Mouse (Mus musculus): ENCODE data around the gene Tapbp.

Tapbp gene

DNA sequence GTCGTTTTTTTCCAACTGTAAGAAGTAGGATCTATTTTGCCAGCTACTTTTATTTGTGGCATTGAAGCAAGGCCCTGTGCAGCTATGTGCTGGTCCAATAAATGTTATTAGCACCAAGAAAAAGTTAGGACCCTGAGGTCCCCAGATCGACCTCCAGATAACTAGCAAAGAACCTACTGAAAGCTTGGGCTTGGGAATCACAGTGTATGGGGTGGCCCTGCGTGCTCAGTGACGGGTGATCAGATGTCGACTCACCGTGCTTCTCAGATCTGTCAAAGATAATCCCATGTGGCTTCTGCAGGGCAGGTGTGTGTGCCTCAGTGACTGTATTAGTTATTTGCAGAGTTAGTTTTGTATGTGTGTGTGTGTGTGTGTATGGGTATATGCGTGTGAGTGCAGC lies 5.7 kb downstream of the Tapbp start:
- DNase-seq (ENCODE audit: low spot score in 2 of 2), result peak in 1 of 2 experiments; percentile 3

DNA sequence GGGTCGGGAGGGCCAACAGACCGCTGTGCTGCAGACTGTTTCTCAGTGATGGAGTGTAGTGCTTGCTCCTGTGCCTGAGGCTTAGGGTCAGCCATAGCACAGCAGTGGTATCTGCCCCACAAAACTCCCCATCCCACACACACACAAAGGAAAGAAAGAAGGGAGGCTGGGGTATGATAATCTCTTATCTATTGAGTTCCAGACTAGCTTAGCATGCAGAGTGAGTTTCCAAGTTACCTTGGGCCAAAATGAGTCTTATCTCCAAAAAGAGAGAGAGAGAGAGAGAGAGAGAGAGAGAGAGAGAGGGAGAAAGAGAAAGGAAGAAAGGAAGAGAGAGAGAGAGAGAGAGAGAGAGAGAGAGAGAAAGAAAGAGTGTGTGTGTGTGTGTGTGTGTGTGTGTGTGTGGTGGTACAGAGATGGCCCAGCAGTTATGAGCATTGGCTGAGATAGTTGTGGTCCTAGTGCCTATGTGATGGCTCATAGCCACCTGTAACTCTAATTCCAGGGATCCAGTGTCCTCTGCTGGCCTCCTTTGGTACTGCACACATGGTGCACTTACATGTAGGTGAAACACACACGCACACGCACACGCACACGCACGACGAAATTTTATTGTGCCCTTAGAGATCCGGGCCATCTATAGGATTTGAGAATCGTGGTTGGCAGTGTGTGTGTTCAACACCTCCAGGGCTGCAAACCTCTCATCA lies 9.0 kb downstream of the Tapbp start:
- no peak for DNase-seq (ENCODE audit: low spot score in 2 of 2)

DNA sequence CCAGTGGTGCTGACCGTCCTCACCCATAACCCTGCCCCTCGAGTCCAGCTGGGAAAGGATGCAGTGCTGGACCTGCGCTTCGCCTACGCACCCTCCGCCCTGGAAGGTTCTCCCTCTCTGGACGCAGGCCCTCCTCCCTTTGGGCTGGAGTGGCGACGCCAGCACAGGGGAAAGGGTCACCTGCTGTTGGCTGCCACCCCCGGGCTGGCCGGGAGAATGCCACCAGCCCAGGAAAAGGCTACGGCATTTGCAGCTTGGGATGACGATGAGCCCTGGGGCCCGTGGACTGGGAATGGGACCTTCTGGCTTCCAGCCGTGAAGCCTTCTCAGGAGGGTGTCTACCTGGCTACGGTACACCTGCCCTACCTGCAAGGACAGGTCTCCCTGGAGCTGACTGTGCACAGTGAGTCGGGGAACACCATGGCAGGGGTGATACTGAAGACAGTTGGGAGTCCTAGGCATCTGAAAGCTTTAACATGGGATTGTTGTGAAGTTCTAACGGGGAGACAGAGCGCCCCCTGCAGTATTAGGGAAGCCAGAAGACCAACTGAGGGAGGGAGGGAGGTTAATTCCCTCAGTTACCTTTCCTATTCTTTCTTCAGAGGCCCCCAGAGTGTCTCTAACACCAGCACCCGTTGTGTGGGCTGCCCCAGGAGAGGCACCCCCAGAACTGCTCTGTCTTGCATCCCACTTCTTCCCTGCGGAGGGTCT lies 9.9 kb downstream of the Tapbp start:
- no peak for DNase-seq (ENCODE audit: low spot score in 2 of 2)

DNA sequence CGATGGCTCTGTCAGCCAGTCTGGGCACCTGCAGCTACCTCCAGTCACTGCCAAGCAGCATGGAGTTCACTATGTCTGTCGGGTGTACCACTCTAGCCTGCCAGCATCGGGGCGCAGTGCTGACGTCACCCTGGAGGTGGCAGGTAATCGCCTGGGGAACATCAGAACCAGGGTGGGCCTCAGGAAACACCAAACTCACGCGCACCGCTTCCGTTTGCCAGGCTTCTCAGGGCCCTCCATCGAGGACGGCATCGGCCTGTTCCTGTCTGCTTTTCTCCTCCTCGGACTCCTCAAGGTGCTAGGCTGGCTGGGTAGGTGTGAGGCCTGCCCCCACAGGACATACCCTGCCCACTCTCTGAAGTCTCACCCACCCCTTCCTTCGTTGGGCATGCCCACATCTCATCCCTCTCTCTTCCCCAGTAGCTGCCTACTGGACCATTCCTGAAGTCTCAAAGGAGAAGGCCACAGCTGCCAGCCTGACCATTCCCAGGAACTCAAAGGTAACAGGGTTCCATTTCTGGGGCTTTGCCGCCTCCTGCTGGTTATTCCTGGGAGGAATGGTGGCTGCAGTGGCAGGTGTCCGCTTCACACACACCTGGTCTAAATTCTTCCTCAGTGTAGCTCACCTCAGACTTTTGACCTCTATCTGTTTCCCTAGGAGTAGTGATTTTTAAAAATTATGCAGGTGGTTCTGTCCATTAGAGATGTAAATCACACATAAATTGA lies 10.7 kb downstream of the Tapbp start:
- DNase-seq (ENCODE audit: low spot score in 2 of 2), result no peak

DNA sequence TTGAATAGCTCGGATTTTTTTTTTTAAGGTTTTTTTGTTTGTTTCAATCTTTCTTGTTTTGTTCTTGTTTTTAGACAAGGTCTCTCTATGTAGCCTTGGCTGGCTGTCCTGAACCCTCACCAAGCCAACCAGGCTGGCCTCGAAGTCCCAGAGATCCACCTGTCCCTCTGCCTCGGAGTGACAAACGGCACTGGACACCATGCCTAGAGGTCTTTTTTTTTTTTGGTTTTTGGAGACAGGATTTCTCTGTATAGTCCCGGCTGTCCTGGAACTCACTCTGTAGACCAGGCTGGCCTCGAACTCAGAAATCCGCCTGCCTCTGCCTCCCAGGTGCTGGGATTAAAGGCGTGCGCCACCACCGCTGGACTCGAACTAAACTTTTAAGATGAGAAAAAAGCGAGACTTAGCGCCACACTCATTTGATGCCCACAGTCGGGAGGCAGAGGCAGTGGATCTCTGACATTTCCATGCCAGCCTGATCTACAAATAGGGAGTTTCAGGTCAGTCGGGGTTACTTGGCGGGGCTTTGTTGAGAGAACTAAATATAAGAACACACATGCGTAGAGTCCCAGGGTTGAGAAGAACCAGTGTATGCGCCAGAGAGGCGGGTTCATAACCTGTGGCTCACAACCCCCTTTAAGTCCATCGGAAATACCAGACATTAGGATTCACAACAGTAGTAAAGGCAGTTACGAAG lies 12.7 kb downstream of the Tapbp start:
- no peak for DNase-seq (ENCODE audit: low spot score in 2 of 2)

DNA sequence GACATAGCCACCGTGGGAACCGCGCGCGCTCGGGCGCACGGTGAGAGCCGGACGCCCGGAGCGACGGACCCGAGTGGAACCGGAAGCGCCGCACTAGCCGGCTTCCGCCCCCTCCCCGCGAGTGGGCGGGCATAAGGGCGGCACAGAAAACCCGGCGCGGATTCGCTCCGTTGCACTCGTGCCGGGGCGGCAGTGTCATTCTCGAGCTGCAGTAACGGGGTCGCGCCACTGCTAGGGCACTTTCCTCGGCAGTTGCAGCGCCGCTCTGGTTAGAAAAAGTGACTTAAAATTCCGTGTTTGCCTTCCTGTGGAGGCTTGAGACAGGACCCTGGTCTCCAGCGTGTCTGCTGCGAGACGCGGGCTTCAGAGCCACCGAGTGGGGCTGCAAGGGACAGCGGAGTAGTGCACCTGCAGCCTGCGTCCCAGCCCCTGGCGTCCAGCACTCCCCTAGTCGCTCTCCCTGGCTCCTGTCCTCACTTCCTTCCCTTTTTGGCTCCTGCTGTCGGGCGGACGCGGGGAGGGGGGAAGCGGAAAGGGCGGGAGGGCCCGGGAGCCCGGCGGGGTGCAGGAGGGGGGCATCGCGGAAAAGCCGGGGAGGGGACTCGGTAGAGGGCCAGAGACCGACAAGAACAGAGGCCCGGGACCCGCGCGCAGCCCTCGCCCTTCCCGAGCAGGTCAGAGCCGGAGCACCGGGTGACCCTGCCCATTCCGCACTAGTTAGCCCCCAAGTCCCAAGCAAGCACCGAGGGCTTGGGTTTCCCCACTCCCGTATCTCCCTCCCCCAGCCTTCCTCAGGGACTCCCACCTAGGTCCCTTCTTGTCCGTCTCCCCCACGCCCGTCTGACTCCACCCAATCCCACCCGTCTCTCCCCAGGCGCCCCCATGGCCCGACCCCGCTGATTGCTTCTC lies 13.9 kb downstream of the Tapbp start, which contains the start of gene Rgl2:
Gene Rgl2 (plus strand): TSS at position 173 of the 909 bp plus-strand sequence.
- DNase-seq (ENCODE audit: low spot score in 2 of 2), result peak; percentile 86 to 92

DNA sequence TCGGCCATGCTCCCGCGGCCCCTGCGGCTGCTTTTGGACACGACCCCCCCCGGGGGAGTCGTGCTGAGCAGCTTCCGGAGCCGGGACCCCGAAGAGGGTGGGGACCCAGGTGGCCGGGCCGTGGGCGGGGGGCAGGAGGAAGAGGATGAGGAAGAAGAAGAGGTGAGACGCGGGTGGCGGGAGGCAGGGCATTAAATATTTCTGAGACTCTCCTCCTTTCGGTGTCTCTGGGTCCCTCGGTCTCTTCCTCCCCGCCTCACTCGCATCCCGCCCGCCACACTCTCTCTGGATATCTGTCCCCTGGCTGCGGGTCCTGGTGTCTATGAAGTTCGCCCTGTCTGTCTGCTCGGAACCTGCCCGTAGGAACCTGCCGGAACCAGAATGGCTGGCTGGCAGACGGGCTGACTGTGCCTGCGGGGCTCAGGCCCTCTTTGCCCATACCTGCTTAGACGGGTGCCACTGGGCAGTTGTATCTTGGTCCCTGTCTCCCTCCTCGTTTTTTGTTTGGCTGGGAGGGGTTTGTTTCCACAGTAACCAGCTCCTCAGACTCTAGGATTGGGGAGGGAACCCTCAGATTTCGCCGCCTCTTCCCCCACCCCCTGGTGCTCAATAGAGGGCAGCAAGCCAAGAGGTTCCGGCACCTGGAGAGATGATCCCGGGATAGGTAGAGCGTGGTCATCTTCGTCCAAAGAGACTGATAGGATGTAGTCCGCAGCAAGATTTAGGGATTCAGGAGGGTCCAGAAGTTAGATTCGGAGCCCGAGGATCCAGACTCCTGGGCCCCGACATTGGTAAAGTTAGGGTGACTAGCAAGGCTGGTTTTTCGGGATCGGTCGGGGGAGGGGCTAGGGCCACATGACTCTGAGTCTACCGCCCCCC lies 14.8 kb downstream of the Tapbp start:
- DNase-seq (ENCODE audit: low spot score in 2 of 2), result peak in 1 of 2 experiments; percentile 55

DNA sequence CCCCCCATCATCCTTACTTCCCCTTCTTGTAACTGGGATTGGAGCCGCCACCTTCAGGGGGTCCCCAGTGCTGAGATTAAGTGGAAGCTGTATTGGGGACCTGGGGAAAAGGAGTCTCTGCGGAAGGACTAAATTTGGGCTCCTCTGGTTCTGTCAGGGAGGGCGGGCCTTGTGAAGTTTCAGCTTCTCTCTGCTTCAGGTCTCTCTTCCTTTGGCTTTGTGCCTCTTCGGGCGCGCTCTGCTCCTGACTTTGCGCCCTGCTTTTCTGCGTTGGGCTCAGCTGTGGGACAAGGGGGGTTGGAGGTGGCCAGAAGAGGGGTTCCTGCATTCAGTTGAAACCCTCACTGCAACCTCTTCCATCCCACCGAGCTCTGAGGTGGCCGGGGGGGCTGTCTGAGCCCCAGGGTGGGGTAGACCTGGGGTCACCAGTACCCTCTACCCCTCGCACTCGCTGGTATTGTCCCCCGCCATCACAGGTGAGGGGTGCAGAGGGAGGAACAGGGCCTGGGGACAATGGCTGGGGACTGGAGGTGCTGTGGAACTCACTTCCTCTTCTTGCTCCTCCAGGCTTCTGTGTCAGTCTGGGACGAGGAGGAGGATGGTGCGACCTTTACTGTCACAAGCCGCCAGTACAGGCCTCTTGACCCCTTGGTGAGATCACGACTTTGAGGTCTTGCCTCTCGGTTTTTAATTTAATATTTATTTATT lies 15.6 kb downstream of the Tapbp start:
- no peak for DNase-seq (ENCODE audit: low spot score in 2 of 2)

DNA sequence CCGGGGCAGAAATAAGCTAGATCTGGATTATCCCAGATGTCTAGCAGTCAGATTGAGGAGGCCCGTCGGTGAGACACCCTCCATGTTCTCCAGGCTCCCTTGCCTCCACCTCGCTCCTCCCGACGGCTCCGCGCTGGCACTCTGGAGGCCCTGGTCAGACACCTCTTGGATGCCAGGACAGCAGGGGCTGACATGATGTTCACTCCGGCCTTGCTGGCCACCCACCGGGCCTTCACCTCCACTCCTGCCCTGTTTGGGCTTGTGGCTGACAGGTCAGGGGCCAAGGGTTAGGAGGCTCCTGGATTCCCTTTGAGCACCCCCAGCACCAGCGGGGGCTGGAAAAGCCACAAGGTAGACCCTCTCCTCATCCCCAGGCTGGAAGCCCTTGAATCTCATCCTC lies 16.2 kb downstream of the Tapbp start:
- no peak for DNase-seq (ENCODE audit: low spot score in 2 of 2)

DNA sequence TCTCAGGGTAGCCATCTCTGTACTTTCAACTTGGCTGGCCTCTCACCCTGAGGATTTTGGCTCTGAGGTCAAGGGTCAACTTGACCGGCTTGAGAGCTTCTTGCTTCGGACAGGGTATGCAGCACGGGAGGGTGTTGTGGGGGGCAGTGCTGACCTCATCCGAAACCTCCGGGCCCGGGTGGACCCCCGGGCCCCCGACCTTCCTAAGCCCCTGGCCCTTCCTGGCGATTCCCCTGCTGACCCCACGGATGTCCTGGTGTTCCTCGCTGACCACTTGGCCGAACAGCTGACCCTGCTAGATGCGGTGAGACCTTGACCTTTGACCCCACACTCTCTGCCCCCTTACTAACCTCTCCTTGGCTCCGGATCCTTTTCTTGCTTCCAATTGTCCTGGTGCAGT lies 16.7 kb downstream of the Tapbp start:
- DNase-seq (ENCODE audit: low spot score in 2 of 2), result no peak

DNA sequence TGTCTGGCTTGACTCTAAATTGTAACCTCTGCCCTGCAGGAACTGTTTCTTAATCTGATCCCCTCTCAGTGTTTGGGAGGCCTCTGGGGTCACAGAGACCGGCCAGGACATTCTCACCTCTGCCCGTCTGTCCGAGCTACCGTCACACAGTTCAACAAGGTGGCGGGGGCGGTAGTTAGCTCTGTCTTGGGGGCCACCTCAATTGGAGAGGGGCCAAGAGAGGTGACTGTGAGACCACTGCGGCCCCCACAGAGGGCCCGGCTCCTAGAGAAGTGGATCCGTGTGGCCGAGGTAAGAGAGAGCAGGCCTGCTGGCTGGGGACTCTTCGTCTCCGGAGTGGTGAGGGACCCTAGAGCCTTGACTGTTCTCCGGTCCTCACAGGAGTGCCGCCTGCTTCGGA lies 17.3 kb downstream of the Tapbp start:
- DNase-seq (ENCODE audit: low spot score in 2 of 2), result no peak

DNA sequence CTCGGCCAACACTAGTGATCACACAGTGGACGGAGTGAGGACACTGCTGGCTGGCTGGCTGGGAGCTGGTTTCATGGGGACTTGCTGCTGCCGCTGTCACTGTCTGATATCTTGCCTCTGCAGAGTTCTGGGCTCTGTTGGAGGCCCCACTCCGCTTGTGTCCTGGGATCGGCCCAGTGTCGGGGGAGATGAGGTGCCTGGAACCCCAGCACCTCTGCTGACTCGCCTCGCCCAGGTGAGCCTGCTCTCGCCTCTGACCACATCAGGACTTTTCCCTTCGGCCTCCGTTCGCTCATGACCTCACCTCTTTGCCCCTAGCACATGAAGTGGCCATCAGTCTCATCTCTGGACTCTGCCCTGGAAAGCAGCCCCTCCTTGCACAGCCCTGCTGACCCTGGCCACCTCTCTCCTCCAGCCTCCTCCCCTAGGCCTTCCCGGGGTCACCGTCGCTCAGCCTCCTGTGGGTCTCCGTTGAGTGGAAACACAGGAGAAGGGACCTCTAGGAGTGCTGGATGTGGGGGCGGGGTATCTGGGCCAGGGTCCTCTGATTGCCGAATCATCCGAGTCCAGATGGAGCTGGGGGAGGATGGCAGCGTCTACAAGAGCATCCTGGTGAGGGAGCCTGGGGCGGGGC lies 19.8 kb downstream of the Tapbp start:
- DNase-seq (ENCODE audit: low spot score in 2 of 2), result no peak

DNA sequence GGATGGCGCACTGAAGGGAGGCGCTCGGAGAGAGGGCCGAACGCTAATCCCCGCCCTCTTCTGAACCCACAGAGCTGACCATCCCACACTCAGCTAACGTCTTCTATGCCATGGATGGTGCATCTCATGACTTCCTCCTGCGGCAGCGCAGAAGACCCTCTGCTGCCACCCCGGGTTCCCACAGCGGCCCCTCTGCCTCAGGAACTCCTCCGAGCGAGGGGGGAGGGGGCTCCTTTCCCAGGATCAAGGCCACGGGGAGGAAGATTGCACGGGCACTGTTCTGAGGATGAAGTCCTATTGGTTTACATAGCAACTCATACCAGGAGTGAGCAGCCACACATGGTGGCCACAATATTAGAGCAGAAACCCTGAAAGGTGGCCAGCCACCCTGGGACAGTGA lies 21.3 kb downstream of the Tapbp start:
- no peak for DNase-seq (ENCODE audit: low spot score in 2 of 2)

DNA sequence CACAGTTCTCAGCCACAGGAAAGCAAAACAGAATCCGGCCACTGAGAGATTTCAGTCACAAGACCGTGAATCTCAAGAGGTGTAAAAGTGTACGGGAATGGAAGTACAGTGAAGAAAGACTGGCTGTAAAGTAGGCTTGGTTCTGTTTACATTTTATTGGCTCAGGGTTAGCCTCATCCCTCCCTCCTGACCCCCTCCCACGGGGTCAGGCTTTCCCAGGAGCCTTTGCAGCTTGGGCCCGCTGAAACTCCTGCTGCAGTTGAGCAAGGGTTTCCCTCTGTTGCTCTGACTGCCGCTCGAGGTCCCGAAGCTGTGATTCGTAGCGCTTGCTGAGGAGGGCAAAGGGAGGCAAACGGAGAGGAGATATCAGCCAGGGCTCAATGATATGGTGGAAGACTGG lies 23.1 kb downstream of the Tapbp start:
- no peak for DNase-seq (ENCODE audit: low spot score in 2 of 2)

DNA sequence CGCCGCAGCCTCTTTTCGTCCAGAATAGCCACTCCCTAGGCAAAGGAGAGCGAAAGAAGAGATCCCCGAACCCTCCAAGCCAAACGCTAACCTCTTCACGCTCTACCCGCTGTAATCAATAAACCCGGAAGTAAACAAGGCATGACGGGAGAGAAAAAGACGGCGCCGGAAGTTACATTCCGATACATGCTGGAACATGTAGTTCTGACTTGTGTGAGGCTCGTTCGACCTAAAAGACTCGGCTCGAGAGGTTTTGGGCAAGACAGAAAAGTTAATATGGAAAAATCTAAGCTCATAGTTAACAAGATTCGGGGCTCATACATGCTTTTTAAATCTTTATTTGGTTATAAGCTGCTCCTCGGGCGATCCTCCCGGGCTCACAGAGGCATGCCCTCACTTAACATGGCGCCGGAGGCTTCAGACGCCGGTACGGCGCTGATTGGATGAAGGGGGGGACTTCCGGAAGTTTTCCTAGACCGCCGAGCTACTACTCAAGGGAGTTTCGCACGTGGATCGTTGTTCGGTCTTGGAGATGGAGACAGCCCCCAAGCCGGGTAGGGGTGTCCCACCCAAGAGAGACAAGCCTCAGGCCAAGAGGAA lies 24.6 kb downstream of the Tapbp start, which contains the start of the genes Pfdn6 and Wdr46:
Gene Pfdn6 (minus strand): TSS at position 138 of the 600 bp plus-strand sequence.
Gene Wdr46 (plus strand): TSS at position 455 of the 600 bp plus-strand sequence.
- peak; percentile 72 to 76 for DNase-seq (ENCODE audit: low spot score in 2 of 2)

DNA sequence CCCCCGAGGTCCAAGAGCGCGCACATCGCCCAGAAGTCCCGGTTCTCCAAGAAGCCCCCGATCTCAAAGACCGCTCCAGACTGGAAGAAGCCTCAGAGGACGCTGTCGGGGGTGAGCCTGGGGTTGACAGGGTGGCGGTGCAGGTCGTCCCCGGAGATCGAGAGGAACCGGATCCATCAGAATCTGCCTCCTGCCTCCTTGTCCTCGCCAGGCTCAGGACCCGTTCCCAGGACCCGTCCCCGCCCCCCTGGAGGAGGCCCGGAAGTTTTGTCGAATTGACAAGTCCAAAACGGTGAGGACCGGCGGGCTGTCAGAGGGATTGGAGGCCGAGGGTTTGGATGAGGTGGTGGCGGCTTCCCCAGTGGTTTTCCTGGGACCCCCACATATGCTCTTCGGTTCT lies 25.3 kb downstream of the Tapbp start:
- no peak for DNase-seq (ENCODE audit: low spot score in 2 of 2)

DNA sequence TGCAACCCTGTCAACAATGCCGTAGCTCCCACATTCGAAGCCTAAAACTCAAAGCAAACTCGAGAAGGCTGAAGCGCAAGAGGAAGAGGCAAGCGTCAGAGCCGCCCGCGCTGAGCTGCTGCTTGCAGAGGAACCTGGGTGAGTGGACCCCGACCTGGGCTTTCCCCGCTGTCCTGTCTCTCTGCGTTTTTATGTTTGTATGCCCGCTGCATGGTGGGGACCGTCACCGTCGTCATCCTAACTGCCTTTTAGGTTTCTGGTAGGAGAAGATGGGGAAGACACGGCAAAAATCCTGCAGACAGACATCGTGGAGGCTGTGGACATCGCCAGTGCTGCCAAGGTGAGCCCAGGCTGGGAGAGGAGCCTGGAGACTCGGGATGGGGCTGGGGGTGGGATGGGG lies 25.7 kb downstream of the Tapbp start:
- DNase-seq (ENCODE audit: low spot score in 2 of 2), result no peak

DNA sequence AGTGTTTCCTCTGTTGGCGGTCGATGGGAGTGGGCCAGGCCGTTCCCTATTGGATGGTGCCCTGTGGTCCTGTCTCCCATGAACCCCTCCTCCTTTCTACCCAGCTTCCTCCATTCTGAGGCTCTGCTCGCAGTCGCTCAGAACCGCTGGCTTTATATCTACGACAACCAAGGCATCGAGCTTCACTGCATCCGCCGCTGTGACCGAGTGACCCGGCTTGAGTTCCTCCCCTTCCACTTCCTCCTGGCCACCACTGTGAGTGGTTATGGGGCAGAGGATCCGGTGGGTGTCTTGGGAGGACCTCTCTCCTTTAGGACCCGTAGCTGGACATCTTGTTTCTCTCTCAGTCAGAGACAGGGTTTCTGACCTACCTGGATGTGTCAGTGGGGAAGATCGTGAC lies 27.8 kb downstream of the Tapbp start:
- DNase-seq (ENCODE audit: low spot score in 2 of 2), result no peak
